Mouse (Mus musculus) liver (tissue): ENCODE measurements around the gene Igdcc3.
A peak's percentile ranks its signal among the peaks of the same experiment; 100 is the strongest.

ENCODE experiments used
- DNase-seq: peaks from one replicate; pipeline ENCODE4 v3.0.0-alpha.2; 2020; ENCODE audit warnings: mixed read lengths

The Igdcc3 gene

GRCm38 (mm10) chr9:65140936-65141305 lies at the start of gene Igdcc3:
TSS of gene Igdcc3 (plus strand) at chr9:65141189.
- peak; percentile 50 for DNase-seq

- peak; percentile 60 for DNase-seq
Observed at GRCm38 (mm10) chr9:65094237-65094636, 46.8 kb upstream of the Igdcc3 start.

- DNase-seq, result no peak
Observed at GRCm38 (mm10) chr9:65100991-65101685, 39.9 kb upstream of the Igdcc3 start, which contains the start of gene Igdcc4. TSS of gene Igdcc4 (plus strand) at chr9:65101486.

GRCm38 (mm10) chr9:65101686-65102376 lies 39.2 kb upstream of the Igdcc3 start:
- DNase-seq, result peak; percentile 63

- peak; percentile 69 for DNase-seq
Observed at GRCm38 (mm10) chr9:65102377-65103172, 38.4 kb upstream of the Igdcc3 start.

GRCm38 (mm10) chr9:65103173-65103752 lies 37.7 kb upstream of the Igdcc3 start:
- DNase-seq, result no peak

GRCm38 (mm10) chr9:65106821-65107220 lies 34.2 kb upstream of the Igdcc3 start:
- DNase-seq, result no peak

- no peak for DNase-seq
Observed at GRCm38 (mm10) chr9:65107893-65108292, 33.1 kb upstream of the Igdcc3 start.

GRCm38 (mm10) chr9:65109132-65110072 lies 31.6 kb upstream of the Igdcc3 start:
- peak; percentile 20 for DNase-seq

- DNase-seq, result no peak
Observed at GRCm38 (mm10) chr9:65111698-65112097, 29.3 kb upstream of the Igdcc3 start.

GRCm38 (mm10) chr9:65113694-65114093 lies 27.3 kb upstream of the Igdcc3 start:
- no peak for DNase-seq

- DNase-seq, result no peak
Observed at GRCm38 (mm10) chr9:65115891-65116290, 25.1 kb upstream of the Igdcc3 start.

GRCm38 (mm10) chr9:65117516-65117915 lies 23.5 kb upstream of the Igdcc3 start:
- DNase-seq, result no peak

- DNase-seq, result peak; percentile 66
Observed at GRCm38 (mm10) chr9:65120935-65121334, 20.1 kb upstream of the Igdcc3 start.

GRCm38 (mm10) chr9:65122545-65122944 lies 18.4 kb upstream of the Igdcc3 start:
- DNase-seq, result no peak

GRCm38 (mm10) chr9:65123552-65124168 lies 17.3 kb upstream of the Igdcc3 start:
- peak; percentile 48 for DNase-seq

GRCm38 (mm10) chr9:65128123-65128815 lies 12.7 kb upstream of the Igdcc3 start:
- DNase-seq, result peak; percentile 61

- no peak for DNase-seq
Observed at GRCm38 (mm10) chr9:65131717-65132116, 9.3 kb upstream of the Igdcc3 start.

GRCm38 (mm10) chr9:65133739-65134138 lies 7.2 kb upstream of the Igdcc3 start:
- DNase-seq, result peak; percentile 79

GRCm38 (mm10) chr9:65135126-65135525 lies 5.9 kb upstream of the Igdcc3 start:
- DNase-seq, result no peak

GRCm38 (mm10) chr9:65140491-65140890 lies 498 bp upstream of the Igdcc3 start:
- no peak for DNase-seq
